Mouse (Mus musculus) hindbrain, embryonic 16.5 days (tissue): Measurements from ENCODE around the gene Atp5g2. TPM values are rescaled to one million over a fixed set of nuclear protein-coding genes. Genes with fewer than 3 reads are reported as not detected.
A peak's percentile ranks its signal among the peaks of the same experiment; 100 is the strongest.

Experiments used
- ATAC-seq: fragments of 200-750 bp; cut with Nextera tagmentation; 2 replicates; pipeline ENCODE4 v1.8.0; 2017; ENCODE audit warnings: moderate TSS enrichment, moderate library complexity
- H3K27ac ChIP-seq: fragments of 300-500 bp; sonication (generic); 2 replicates; pipeline ENCODE4 v1.5.1; 2014; ENCODE audit warnings: low read depth, mild to moderate bottlenecking, control low read depth, low read length, moderate library complexity
- H3K27me3 ChIP-seq: fragments of 300-500 bp; sonication (generic); replicated peaks from 2 replicates; pipeline ENCODE4 v1.6.1; 2014; ENCODE audit warnings: low read length; ENCODE audit not compliant: control insufficient read depth, insufficient read depth
- H3K36me3 ChIP-seq: fragments of 300-500 bp; sonication (generic); 2 replicates; pipeline ENCODE4 v1.6.1; 2014; ENCODE audit warnings: mild to moderate bottlenecking, low read length, moderate library complexity, mixed read lengths; ENCODE audit not compliant: control insufficient read depth, insufficient read depth
- H3K4me1 ChIP-seq: fragments of 300-500 bp; sonication (generic); 2 replicates; pipeline ENCODE4 v1.6.1; 2014; ENCODE audit warnings: low read depth, low read length; ENCODE audit not compliant: control insufficient read depth, insufficient read depth
- H3K4me2 ChIP-seq: fragments of 300-500 bp; sonication (generic); 2 replicates; pipeline ENCODE4 v1.6.1; 2014; ENCODE audit warnings: mild to moderate bottlenecking, low read length, control low read depth, moderate library complexity
- H3K4me3 ChIP-seq: fragments of 300-500 bp; sonication (generic); 2 replicates; pipeline ENCODE4 v1.5.1; 2014; ENCODE audit warnings: mild to moderate bottlenecking, low read length, control low read depth, moderate library complexity
- H3K9ac ChIP-seq: fragments of 300-500 bp; sonication (generic); 2 replicates; pipeline ENCODE4 v1.6.1; 2014; ENCODE audit warnings: low read depth, mild to moderate bottlenecking, control low read depth, low read length, moderate library complexity
- H3K9me3 ChIP-seq: fragments of 300-500 bp; sonication (generic); 2 replicates; pipeline ENCODE4 v1.6.1; 2014; ENCODE audit warnings: mild to moderate bottlenecking, low read length, moderate library complexity; ENCODE audit not compliant: control insufficient read depth
- WGBS: fragments of 180-500 bp; shearing (Covaris S2); extraction: QIAGEN DNeasy Blood & Tissue Kit; methylation state at CpG from one replicate; pipeline ENCODE4 v1.1.7; 2014; 5-methylcytosine and 5-hydroxymethylcytosine counted together
- polyA plus RNA-seq: library from polyadenylated mRNA; unstranded; fragments of >200 nt; fragmentation: Nextera tagmentation; extraction: Ambion mirVana; gene quantifications from 2 replicates; pipeline ENCODE4 v1.2.1, GENCODE M21; 2015

Atp5g2 gene
- polyA plus RNA-seq, 1 experiment from 2014 or later: 50.2 TPM

DNA sequence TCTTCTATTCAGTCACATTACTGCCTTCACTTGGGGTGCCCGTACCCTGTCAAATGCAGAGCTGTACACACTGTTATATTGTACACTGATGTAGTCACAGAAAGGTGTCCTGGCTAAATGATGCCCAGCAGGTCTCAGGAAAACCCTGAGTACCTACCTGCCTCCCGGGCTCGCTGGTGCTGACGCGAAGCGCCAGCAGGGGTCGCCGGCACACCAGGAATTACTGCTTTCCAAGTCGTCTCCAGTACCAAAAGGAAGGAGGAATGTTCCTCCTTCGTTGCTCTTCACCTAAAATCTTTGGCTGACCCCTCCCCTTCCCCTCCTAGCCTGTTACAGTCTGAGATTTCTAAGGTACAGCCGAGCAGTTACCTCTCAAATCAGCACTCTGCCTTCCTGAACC lies 26.0 kb upstream of the Atp5g2 start:
- H3K9ac ChIP-seq: no peak overlapping the region
- 5% methylated on average over 11 of the region's 11 CpGs for WGBS
- peaks cover 12% of the 10 kb centered on the region for H3K4me1 ChIP-seq
- H3K27me3 ChIP-seq: peaks cover 23% of the 10 kb centered on the region
- no peaks in the 10 kb centered on the region for H3K9me3 ChIP-seq
- H3K4me2 ChIP-seq: no peak overlapping the region
- H3K27ac ChIP-seq: no peak overlapping the region
- H3K36me3 ChIP-seq: no peaks in the 10 kb centered on the region
- no peak overlapping the region for H3K4me3 ChIP-seq
- ATAC-seq: peak; percentile 37

DNA sequence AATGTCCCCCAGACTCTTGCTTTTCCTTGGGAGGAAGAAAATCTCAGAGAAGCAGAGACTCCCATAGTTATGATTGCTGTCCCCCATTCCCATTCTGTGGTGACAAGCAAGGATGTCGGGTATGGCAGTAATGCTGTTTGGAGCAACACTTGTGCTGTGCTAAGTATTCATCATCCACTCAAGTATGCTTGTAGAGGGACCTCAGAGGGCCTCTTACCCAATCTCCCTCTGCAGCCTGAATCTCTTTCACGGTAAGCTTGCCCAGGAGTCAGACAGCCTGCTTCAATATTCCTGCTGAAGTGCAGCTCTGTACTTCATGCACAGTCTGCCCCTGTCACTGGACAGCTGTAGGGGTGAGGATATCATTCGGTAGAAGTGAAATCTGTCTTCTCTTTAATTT lies 24.7 kb upstream of the Atp5g2 start:
- Histone ChIP-seq H3K9ac (no peak overlapping the region), H3K27me3 (peaks cover 23% of the 10 kb centered on the region), H3K36me3 (no peaks in the 10 kb centered on the region), H3K27ac (no peak overlapping the region), H3K4me1 (peaks cover 19% of the 10 kb centered on the region), H3K9me3 (no peaks in the 10 kb centered on the region), H3K4me3 (no peak overlapping the region), H3K4me2 (no peak overlapping the region)
- ATAC-seq: no peak
- 47% methylated on average over 3 of the region's 3 CpGs for WGBS

DNA sequence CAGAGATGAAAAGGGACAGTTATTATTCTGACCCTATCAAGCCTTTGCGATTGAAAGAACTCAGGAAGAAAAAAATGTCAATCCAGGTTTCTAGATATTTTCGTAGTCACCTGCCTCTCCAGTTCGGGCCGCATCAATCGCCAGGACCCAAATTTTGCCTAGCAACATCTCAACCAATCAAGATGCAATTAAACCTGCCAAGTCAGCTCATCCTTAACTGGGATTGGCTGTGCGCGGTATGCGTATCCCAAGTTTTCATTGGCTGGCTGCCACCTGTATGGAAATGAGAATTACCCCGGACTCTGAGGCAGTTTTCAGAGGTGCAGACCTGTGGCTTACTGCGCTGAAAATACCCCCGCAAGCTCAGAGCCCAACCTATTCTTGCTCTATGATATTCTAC lies 21.4 kb upstream of the Atp5g2 start:
- Histone ChIP-seq H3K27ac (peak overlapping the region; percentile 87), H3K9me3 (no peaks in the 10 kb centered on the region), H3K4me3 (peak overlapping the region; percentile 44), H3K27me3 (peaks cover 26% of the 10 kb centered on the region), H3K4me1 (peaks cover 21% of the 10 kb centered on the region), H3K36me3 (no peaks in the 10 kb centered on the region), H3K4me2 (peak overlapping the region; percentile 73), H3K9ac (peak overlapping the region; percentile 58)
- peak; percentile 76 for ATAC-seq
- 1% methylated on average over 11 of the region's 11 CpGs for WGBS

GRCm38 (mm10) chr15:102692991-102693411 lies 20.8 kb upstream of the Atp5g2 start:
- Histone ChIP-seq H3K36me3 (no peaks in the 10 kb centered on the region), H3K9ac (peak overlapping the region; percentile 58), H3K4me1 (peaks cover 21% of the 10 kb centered on the region), H3K27me3 (peaks cover 25% of the 10 kb centered on the region), H3K4me3 (peak overlapping the region; percentile 44), H3K27ac (peak overlapping the region; percentile 87), H3K9me3 (no peaks in the 10 kb centered on the region), H3K4me2 (peak overlapping the region; percentile 73)
- WGBS: under 1% methylated on average over 32 of the region's 32 CpGs
- peak; percentile 57 for ATAC-seq

- Histone ChIP-seq H3K4me3 (peak overlapping the region; percentile 44), H3K27me3 (peaks cover 22% of the 10 kb centered on the region), H3K4me2 (peak overlapping the region; percentile 73), H3K27ac (peak overlapping the region; percentile 87), H3K9me3 (no peaks in the 10 kb centered on the region), H3K36me3 (no peaks in the 10 kb centered on the region), H3K4me1 (peaks cover 21% of the 10 kb centered on the region), H3K9ac (peak overlapping the region; percentile 58)
- under 1% methylated on average over 22 of the region's 26 CpGs for WGBS
- ATAC-seq: peak; percentile 43
Measured at GRCm38 (mm10) chr15:102692321-102692804, 20.2 kb upstream of the Atp5g2 start.

GRCm38 (mm10) chr15:102685791-102686190 lies 13.6 kb upstream of the Atp5g2 start:
- Histone ChIP-seq H3K9ac (no peak overlapping the region), H3K9me3 (no peaks in the 10 kb centered on the region), H3K4me3 (no peak overlapping the region), H3K36me3 (no peaks in the 10 kb centered on the region), H3K27me3 (0 out of 2 replicates have a peak, but pooled peaks cover 3% of the 10 kb centered on the region), H3K27ac (0 out of 2 replicates have a peak overlapping the region, but pooled peaks have one; percentile 1), H3K4me1 (peaks cover 7% of the 10 kb centered on the region), H3K4me2 (no peak overlapping the region)
- ATAC-seq: peak; percentile 46; the same call in 1 of the 2 replicates
- 7% methylated on average over 4 of the region's 4 CpGs for WGBS

DNA sequence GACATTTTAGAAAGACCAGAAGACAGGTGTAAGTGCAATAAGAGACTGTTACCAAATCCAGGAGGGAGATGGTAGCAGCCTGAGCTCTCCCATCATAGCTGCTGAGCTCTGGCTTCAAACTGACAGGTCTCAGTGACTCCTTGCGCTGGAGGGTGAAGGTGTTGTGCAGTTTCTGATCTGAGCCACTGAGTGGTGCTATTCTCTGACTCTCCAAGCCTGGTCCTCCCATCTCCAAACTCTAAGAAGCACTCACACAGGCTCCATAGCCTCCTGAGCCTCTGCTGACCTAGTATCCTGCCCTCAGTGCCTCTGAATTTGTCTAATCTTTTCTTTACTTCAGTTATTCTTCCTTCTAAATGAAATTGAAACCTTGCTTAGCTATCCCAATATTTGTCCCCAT lies 11.5 kb upstream of the Atp5g2 start:
- WGBS: 17% methylated on average over 1 of the region's 1 CpGs
- Histone ChIP-seq H3K36me3 (no peaks in the 10 kb centered on the region), H3K27me3 (no peaks in the 10 kb centered on the region), H3K9me3 (no peaks in the 10 kb centered on the region), H3K27ac (no peak overlapping the region), H3K4me1 (peaks cover 7% of the 10 kb centered on the region), H3K9ac (no peak overlapping the region), H3K4me2 (no peak overlapping the region), H3K4me3 (no peak overlapping the region)
- ATAC-seq: no peak

GRCm38 (mm10) chr15:102676345-102676744 lies 4.2 kb upstream of the Atp5g2 start:
- Histone ChIP-seq H3K4me3 (no peak overlapping the region), H3K9me3 (no peaks in the 10 kb centered on the region), H3K9ac (no peak overlapping the region), H3K4me2 (no peak overlapping the region), H3K4me1 (peaks cover 17% of the 10 kb centered on the region), H3K36me3 (no peaks in the 10 kb centered on the region), H3K27ac (no peak overlapping the region), H3K27me3 (no peaks in the 10 kb centered on the region)
- ATAC-seq: no peak
- WGBS: 94% methylated on average over 2 of the region's 2 CpGs

- Histone ChIP-seq H3K27ac (peak overlapping the region; percentile 97), H3K4me1 (peaks cover 24% of the 10 kb centered on the region), H3K36me3 (no peaks in the 10 kb centered on the region), H3K9me3 (no peaks in the 10 kb centered on the region), H3K4me3 (peak overlapping the region; percentile 11), H3K9ac (no peak overlapping the region), H3K27me3 (no peaks in the 10 kb centered on the region), H3K4me2 (peak overlapping the region; percentile 74)
- peak; percentile 66 for ATAC-seq
- WGBS: 2% methylated on average over 10 of the region's 10 CpGs
Measured at GRCm38 (mm10) chr15:102673548-102673947, 1.4 kb upstream of the Atp5g2 start.
